Mouse (Mus musculus): ENCODE results near the gene Tln1. TPM values are rescaled to one million over a fixed set of nuclear protein-coding genes. Genes with fewer than 3 reads are reported as not detected.
"Not testable (repeated sequence)": the region's sequence is repeated elsewhere in the genome, so short reads cannot be mapped to it uniquely, and the experiment has no call there.

The Tln1 gene
- total RNA-seq, 2 experiments from 2014 or later, result 51.7 to 51.8 TPM

- not testable (repeated sequence) for DNase-seq (ENCODE audit: low spot score in 2 of 2)
These were observed 10.6 kb downstream of the Tln1 start for GRCm38 (mm10) chr4:43551854-43552253.

- DNase-seq (ENCODE audit: low spot score in 2 of 2), result no peak
These were observed 13.4 kb downstream of the Tln1 start for GRCm38 (mm10) chr4:43549055-43549454.

DNA sequence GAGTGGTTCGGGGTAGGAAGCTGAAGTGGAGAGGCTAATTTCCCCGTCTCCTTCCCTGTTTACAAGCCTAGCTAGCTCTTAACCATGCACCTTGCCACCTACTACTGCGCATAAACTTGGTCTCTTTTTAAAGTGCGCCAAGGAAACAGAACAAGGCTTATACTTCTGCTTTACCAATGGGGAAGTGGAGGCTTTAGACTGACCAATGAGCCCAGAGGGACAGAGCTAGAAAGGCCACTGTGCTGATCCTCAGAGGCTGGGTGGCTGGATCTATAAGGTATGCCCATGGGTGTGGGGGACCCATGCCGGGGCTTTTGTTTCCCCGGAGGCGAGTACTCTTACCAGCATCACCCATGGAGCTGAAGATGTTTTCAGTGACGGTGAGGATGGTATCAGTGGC, 15.3 kb downstream of the Tln1 start:
- DNase-seq (ENCODE audit: low spot score in 2 of 2), result no peak

- DNase-seq (ENCODE audit: low spot score in 2 of 2), result no peak
These were observed 16.0 kb downstream of the Tln1 start for GRCm38 (mm10) chr4:43546375-43547047.

DNA sequence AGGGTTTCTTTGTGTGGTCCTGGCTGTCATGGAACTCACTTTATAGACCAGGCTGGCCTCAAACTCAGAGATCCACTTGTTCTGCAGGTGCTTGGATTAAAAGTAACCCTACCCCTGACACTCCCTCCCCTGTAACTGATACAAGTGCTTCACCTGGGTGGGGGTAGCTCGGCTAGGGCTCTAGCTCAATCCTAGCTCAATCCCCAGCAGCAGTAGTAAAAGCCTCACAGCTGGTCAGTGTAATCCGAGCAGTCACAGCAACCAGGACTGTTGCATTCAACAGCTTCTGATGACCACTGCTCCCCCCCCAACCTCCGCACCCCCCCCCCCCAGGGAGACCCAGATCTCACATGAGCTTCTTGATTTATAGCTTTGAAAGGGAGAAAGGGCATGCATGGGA, 20.4 kb downstream of the Tln1 start:
- no peak for DNase-seq (ENCODE audit: low spot score in 2 of 2)

DNA sequence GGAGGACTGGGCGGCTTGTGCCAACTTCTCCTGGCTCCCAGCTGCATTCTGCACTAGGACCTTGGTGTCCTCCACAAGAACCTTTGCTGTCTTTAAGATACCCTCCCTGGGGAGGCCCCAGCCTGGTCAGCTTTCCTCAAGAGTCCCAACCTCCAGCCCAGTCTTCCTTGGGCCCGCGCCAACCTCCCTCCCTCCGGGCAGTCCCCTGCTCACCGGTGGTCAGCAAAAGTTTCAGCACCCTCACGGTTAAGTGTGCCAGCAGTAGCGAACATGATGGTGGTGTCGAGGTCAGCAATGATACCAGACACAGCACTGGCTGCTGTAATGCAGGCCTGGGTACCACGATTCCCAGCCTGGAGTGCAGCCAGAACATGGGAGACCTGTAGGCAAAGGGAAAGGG, 26.5 kb downstream of the Tln1 start:
- DNase-seq (ENCODE audit: low spot score in 2 of 2), result no peak

GRCm38 (mm10) chr4:43535628-43536027, 26.9 kb downstream of the Tln1 start:
- DNase-seq (ENCODE audit: low spot score in 2 of 2), result no peak

GRCm38 (mm10) chr4:43533270-43533669, 29.2 kb downstream of the Tln1 start:
- no peak for DNase-seq (ENCODE audit: low spot score in 2 of 2)

DNA sequence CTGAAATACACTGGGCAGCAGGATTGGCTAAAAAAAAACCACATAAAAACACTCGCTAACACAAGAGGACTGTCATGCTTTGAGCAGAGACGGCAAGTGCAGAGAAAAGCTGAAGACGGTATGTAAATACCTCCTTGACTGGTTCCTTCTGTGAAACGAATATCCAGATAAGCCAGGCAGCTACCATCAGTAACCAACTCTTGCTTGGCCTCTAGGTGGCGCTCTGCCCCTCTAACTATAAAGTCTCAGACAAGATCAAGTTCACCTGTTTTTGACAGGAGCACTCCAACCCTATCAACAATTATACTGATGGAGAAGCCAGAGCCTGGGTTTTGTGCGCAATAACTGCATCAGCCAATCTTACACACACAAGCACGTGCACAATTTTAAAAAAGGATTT, 31.9 kb downstream of the Tln1 start:
- peak; percentile 76 to 82 for DNase-seq (ENCODE audit: low spot score in 2 of 2)

GRCm38 (mm10) chr4:43530081-43530501, 32.4 kb downstream of the Tln1 start:
- no peak for DNase-seq (ENCODE audit: low spot score in 2 of 2)

DNA sequence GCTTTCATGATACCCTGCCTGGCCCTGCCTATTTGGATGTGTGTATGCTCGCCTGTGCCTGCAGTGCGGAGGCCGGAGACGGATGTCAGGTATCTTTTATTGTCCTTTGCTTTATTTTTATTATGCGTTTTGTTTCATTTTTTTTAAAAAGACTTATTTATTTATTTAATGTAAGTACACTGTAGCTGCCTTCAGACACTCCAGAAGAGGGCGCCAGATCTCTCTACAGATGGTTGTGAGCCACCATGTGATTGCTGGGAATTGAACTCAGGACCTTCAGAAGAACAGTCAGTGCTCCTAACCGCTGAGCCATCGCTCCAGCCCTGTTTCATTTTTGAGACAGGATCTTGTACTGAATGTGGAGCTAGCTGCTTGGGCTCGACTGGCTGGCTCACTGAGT, 34.0 kb downstream of the Tln1 start:
- no peak for DNase-seq (ENCODE audit: low spot score in 2 of 2)

- no peak for DNase-seq (ENCODE audit: low spot score in 2 of 2)
These were observed 34.6 kb downstream of the Tln1 start for GRCm38 (mm10) chr4:43527880-43528279.

DNA sequence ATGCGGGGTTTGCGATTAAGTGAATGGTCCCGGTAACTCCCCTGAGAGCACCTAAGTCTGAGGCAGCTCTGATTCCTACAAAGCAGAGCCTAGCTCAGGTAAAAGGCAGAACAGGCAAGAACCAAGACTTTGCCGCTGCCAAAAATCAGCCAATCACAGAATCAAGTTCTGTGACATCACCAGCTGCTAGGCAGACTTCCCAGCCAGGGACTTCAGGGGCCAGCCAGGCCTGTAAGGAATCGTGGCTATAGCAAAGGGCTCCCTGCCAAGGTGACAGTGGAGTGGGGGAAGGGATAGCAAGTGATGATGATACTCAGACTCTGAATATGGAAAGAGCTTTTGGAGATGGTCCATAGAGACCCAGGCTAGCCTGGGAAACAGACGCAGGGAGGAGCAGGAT, 42.5 kb downstream of the Tln1 start:
- DNase-seq (ENCODE audit: low spot score in 2 of 2), result peak; percentile 88 to 95

DNA sequence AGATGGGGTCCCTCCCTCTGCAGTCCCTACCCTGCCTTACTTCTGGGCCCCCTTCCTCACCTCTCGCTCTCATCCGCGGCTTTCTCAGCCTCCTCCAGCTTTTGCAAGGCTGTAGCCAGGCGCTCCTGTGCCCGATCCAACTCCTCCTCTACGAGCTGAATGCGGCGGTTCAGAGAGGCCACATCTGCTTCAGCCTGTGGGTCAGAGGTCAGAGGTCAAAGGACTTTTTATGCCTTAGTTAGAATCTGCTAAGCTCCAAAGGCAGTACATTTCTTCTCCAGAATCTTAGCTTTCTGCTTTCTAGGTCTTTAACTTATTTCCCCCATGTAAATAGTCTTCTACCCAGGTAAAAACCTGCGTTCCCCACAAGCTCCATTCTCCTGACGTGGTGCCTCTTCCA, 42.9 kb downstream of the Tln1 start:
- DNase-seq (ENCODE audit: low spot score in 2 of 2), result no peak

DNA sequence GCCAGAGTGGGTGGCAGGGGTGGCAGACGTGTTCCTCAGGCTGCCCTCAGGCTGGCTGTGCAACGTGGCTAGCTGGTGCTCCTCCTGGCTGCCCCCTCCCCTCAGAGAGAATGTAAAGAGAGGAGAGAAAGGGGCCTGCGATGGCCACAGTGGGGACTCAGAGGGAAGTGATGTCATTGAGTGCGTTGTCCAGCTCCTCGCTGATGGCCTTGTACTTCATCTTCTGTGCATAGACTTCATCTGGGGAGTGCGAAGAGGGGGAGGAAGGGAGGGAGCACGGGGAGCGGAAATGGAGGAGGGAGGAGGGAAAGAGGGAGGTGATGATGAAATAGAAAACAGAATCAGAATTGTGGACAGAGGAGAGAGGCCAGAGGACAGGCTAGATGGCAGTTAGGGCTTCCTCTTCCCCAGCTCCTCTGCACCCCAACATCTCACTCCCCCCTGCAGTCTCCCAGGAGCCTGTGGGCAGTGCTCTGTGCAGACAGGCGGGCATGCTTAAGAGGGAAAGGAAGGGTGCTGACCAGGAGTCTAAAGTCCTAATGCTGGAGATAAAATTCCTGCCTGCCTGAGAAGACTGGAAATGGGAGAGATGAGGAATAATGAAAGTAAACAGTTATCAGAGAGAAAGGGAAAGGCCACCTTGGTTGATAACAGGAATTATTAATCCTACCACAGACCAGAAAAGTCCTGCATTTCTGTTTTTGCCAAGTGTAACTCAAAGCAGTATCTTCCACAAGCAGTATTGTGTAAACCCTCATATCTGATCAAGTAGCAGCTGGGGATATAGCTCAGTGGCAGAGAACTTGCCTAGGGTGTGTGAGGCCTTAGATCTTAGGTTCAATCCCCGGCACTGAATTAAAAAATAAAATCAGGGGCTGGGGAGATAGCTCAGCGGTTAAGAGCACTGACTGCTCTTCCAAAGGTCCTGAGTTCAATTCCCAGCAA, 46.5 kb downstream of the Tln1 start:
- no peak for DNase-seq (ENCODE audit: low spot score in 2 of 2)

- DNase-seq (ENCODE audit: low spot score in 2 of 2), result no peak
These were observed 48.7 kb downstream of the Tln1 start for GRCm38 (mm10) chr4:43513791-43514190.

- DNase-seq (ENCODE audit: low spot score in 2 of 2), result no peak
These were observed 49.2 kb downstream of the Tln1 start for GRCm38 (mm10) chr4:43513300-43513699.

GRCm38 (mm10) chr4:43512653-43513052, 49.8 kb downstream of the Tln1 start:
- no peak for DNase-seq (ENCODE audit: low spot score in 2 of 2)

DNA sequence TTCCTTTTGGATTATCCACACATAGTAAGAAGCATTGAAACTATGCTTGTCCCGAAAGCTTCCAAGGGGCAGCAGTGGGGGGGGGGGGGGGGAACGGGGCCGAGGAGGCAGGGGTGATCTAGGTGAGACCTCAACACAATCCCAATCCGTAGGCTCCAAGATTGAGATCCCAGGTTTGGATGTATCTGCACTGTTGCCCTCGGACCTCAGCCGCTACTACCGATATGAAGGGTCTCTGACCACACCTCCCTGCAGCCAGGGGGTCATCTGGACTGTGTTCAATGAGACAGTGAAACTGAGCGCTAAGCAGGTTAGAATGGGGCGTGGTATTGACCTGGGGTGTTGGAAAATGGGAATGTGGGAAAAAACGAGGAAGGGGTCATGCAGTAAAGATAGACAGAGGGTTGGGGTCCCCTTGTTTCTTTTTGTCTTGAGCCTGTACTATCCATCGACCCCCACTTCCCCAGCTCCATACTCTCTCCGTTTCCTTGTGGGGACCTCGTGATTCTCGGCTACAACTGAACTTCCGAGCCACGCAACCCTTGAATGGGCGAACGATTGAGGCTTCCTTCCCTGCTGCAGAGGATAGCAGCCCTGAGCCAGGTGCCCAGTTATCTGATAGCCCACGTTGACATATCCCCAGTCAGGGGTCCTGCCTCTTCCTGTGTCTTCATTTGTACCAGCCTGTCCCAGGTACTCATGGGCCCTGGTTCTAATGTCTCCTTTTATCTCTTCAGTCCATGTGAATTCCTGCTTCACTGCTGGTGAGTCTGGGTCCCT, 50.6 kb downstream of the Tln1 start:
- no peak for DNase-seq (ENCODE audit: low spot score in 2 of 2)

DNA sequence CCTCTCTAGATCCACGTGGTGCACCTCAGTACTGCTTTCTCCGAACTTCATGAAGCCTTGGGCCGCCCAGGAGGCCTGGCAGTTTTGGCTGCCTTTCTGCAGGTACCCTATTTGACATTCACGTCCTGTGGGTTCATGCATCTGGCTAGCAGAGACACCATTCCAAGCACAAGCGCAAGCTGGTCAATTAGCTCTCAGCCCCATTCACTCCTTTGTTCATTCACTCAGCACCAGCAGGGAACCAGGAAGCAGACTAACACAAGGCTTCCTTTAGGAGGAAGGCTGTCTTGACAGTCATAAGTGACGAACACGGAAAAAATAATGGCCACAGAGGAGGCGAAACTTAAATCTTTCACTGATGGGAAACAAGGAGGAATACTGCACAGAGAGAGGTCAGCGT, 53.4 kb downstream of the Tln1 start:
- DNase-seq (ENCODE audit: low spot score in 2 of 2), result no peak

GRCm38 (mm10) chr4:43508666-43508997, 53.9 kb downstream of the Tln1 start:
- no peak for DNase-seq (ENCODE audit: low spot score in 2 of 2)

Data from left cerebral cortex, adult 18-20 months (tissue).